Mouse (Mus musculus) stomach, postnatal 0 days (tissue): ENCODE measurements around the gene Pnliprp2. TPM values are rescaled to one million over a fixed set of nuclear protein-coding genes. Genes with fewer than 3 reads are reported as not detected.
A peak's percentile ranks its signal among the peaks of the same experiment; 100 is the strongest.

Experiments used
- ATAC-seq: fragments of 200-750 bp; cut with Nextera tagmentation; 2 replicates; pipeline ENCODE4 v1.8.0; 2017; ENCODE audit not compliant: low FRiP score, low TSS enrichment
- DNase-seq: peaks from one replicate; pipeline ENCODE4 v3.0.0-alpha.2; 2016; ENCODE audit warnings: low spot score
- H3K27ac ChIP-seq: fragments of 300-500 bp; sonication (generic); replicated peaks from 2 replicates; pipeline ENCODE4 v1.5.1; 2014; ENCODE audit warnings: mild to moderate bottlenecking, control low read depth
- H3K27me3 ChIP-seq: fragments of 300-500 bp; sonication (generic); 2 replicates; pipeline ENCODE4 v1.6.1; 2014; ENCODE audit warnings: low read length; ENCODE audit not compliant: control insufficient read depth, insufficient read depth
- H3K36me3 ChIP-seq: fragments of 300-500 bp; sonication (generic); 2 replicates; pipeline ENCODE4 v1.6.1; 2014; ENCODE audit warnings: low read length, mixed read lengths; ENCODE audit not compliant: control insufficient read depth, insufficient read depth
- H3K4me1 ChIP-seq: fragments of 300-500 bp; sonication (generic); replicated peaks from 2 replicates; pipeline ENCODE4 v1.6.1; 2014; ENCODE audit warnings: antibody characterized with exemption; ENCODE audit not compliant: control insufficient read depth, insufficient read depth
- H3K4me2 ChIP-seq: fragments of 300-500 bp; sonication (generic); replicated peaks from 2 replicates; pipeline ENCODE4 v1.6.1; 2014; ENCODE audit warnings: low read depth, mild to moderate bottlenecking, control low read depth, moderate library complexity
- H3K4me3 ChIP-seq: fragments of 300-500 bp; sonication (generic); 2 replicates; pipeline ENCODE4 v1.5.1; 2014; ENCODE audit warnings: low read depth, low read length, control low read depth
- H3K9ac ChIP-seq: fragments of 300-500 bp; sonication (generic); 2 replicates; pipeline ENCODE4 v1.6.1; 2014; ENCODE audit warnings: mild to moderate bottlenecking, low read length, control low read depth, mixed read lengths
- H3K9me3 ChIP-seq: fragments of 300-500 bp; sonication (generic); 2 replicates; pipeline ENCODE4 v1.6.1; 2016; ENCODE audit warnings: low read length; ENCODE audit not compliant: control insufficient read depth
- CTCF ChIP-seq: IDR thresholded peaks from 2 replicates; pipeline ENCODE4 v1.5.1; 2016; ENCODE audit warnings: antibody characterized with exemption, low read depth, mild to moderate bottlenecking, moderate library complexity
- EP300 ChIP-seq: optimal IDR thresholded peaks from 2 replicates; pipeline ENCODE3; 2016; ENCODE audit warnings: antibody characterized with exemption
- WGBS: fragments of 180-500 bp; shearing (Covaris S2); extraction: QIAGEN DNeasy Blood & Tissue Kit; methylation state at CpG from one replicate; pipeline ENCODE4 v1.1.7; 2014; 5-methylcytosine and 5-hydroxymethylcytosine counted together
- polyA plus RNA-seq: library from polyadenylated mRNA; unstranded; fragments of >200 nt; fragmentation: Nextera tagmentation; extraction: Ambion mirVana; gene quantifications from 2 replicates; pipeline ENCODE4 v1.2.1, GENCODE M21; 2015

The Pnliprp2 gene
- polyA plus RNA-seq, 1 experiment from 2014 or later, result 4.2 TPM

DNA sequence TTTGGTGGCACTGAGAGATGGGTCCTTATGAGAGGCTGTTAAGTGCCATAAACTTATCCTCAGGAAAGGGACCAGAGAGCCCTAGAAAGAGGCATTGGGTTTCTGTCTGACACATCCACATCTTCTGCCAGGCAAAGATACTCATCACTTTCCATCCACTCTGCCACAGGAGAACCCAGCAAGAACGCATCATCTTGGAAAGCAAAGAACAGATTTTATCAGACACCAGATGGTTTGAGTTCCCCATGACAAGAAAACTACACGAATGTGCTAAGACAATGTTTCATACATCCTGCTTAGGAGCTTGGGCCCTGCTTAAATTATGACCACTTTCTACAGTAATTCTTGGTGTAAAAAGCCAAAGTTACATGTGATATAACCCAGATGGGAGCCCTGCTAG lies 8.7 kb upstream of the Pnliprp2 start:
- H3K9me3 ChIP-seq, result no peaks in the 10 kb centered on the region
- WGBS, result 45% methylated on average over 2 of the region's 2 CpGs
- H3K4me3 ChIP-seq, result no peak overlapping the region
- H3K36me3 ChIP-seq, result no peaks in the 10 kb centered on the region
- no peaks in the 10 kb centered on the region for H3K27me3 ChIP-seq
- DNase-seq, result no peak
- TF ChIP-seq CTCF (no peak), EP300 (no peak)
- no peak overlapping the region for H3K9ac ChIP-seq
- no peak for ATAC-seq
- no peak overlapping the region for H3K27ac ChIP-seq
- H3K4me1 ChIP-seq, result no peaks in the 10 kb centered on the region
- no peak overlapping the region for H3K4me2 ChIP-seq

DNA sequence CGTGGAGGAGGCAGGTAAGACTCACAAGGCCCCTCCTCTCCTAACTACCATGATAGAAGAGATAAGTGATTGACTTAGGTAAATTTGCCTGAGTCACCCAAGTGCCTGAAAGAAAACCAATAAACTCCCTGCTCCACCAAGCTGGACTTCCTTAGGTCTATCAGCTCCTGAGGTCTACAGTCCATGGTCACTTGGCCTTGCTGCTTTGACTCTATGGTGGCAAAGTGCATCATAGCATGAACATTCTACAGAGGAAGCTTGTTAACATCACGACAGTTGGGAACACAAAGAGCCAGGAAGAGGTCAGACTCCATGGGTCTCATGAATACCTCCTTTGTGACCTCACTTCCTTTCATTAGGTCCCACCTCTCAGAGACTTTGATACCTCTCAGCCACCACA lies 8.0 kb upstream of the Pnliprp2 start:
- ATAC-seq, result peak; percentile 55; the same call in 1 of the 2 replicates
- H3K27me3 ChIP-seq, result no peaks in the 10 kb centered on the region
- WGBS, result 60% methylated on average over 2 of the region's 2 CpGs
- H3K9me3 ChIP-seq, result no peaks in the 10 kb centered on the region
- H3K36me3 ChIP-seq, result no peaks in the 10 kb centered on the region
- no peak overlapping the region for H3K27ac ChIP-seq
- H3K9ac ChIP-seq, result no peak overlapping the region
- no peak for DNase-seq
- no peak overlapping the region for H3K4me3 ChIP-seq
- H3K4me1 ChIP-seq, result no peaks in the 10 kb centered on the region
- TF ChIP-seq CTCF (no peak), EP300 (no peak)
- H3K4me2 ChIP-seq, result no peak overlapping the region

DNA sequence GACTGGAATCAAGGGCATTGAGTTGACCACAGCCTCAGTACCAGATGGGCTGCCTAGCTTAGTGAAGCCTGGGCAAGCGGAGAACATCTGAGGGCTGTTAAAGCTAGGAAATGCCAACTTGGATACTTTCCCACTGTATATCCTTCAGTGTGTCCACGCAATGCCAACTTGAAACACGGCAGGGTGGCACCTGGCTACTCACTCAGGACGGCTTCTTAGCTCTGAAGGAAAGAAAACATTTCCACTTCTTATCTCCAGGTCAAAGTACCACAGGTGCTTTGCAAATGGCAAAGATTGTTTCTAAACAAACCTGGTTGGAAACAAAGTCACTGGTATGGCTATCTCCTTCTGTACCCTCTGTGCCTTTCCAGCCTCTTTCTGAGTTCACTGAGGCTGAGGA lies 648 bp upstream of the Pnliprp2 start:
- TF ChIP-seq EP300 (no peak), CTCF (no peak)
- Histone ChIP-seq H3K9ac (no peak overlapping the region), H3K36me3 (no peaks in the 10 kb centered on the region), H3K27ac (peak overlapping the region; percentile 63; the same call in 1 of the 2 replicates), H3K4me1 (no peaks in the 10 kb centered on the region; the same call in 1 of the 2 replicates), H3K4me2 (no peak overlapping the region), H3K27me3 (no peaks in the 10 kb centered on the region), H3K9me3 (no peaks in the 10 kb centered on the region), H3K4me3 (no peak overlapping the region)
- peak; percentile 52 for ATAC-seq
- peak; percentile 41 for DNase-seq
- WGBS, result 51% methylated on average over 4 of the region's 4 CpGs

DNA sequence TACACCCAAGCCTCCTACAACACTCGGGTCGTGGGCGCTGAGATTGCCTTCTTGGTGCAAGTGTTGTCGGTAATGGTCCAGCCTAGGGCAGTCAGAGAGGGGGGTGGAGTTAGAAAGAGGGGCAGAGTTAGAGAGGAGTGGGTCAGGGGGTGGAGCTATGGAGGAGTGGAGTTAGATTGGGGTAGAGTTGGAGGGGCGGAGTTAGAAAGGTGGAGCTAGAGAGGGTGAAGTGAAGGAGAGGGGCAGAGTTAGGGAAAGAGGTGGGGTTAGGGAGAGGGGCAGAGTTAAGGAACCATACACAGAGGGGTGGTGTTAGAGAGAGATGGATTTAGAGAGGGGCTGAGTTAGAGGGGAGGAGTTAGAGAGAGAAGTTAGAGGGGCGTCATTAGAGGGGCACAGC lies 2.8 kb downstream of the Pnliprp2 start:
- H3K4me1 ChIP-seq, result no peaks in the 10 kb centered on the region; the same call in 1 of the 2 replicates
- ATAC-seq (peak; percentile 4; the same call in 1 of the 2 replicates), DNase-seq (peak; percentile 15)
- H3K27me3 ChIP-seq, result no peaks in the 10 kb centered on the region
- no peak overlapping the region for H3K4me2 ChIP-seq
- TF ChIP-seq EP300, result no peak
- TF ChIP-seq CTCF, result no peak
- H3K9ac ChIP-seq, result no peak overlapping the region
- WGBS, result 44% methylated on average over 6 of the region's 6 CpGs
- no peaks in the 10 kb centered on the region for H3K9me3 ChIP-seq
- H3K4me3 ChIP-seq, result no peak overlapping the region
- no peaks in the 10 kb centered on the region for H3K36me3 ChIP-seq
- H3K27ac ChIP-seq, result no peak overlapping the region

DNA sequence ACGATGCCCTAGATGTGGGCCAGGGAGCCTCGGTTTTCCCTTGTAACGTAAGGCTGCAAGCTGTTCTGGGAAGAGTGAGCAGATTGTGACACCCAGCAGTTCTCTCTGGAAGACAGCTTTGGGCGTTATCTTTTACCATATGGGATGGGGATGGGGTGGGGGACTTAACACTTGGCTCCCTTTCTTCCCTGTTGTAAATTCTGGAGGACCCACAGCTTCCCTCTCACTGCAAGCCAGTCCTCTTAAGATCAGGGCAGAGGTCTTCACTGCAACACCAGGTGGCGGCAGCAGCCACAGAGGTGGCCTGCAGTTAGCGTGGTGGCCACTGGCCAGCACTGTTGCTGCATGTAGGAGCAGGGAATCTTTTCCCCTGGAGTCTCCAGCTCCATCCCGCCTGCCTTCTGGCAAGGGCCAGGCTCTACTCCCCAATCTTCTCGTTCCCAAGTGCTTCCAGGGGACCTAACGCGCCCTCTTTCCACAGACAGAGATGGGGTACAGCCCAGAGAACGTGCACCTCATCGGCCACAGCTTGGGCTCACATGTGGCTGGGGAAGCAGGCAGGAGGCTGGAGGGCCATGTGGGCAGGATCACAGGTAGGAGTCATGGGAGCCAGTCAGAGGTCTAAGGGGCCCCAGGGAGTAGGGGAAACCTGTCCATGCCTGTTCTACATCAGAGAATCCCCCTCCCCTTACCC lies 3.5 kb downstream of the Pnliprp2 start:
- Histone ChIP-seq H3K9me3 (no peaks in the 10 kb centered on the region), H3K27ac (no peak overlapping the region), H3K4me2 (no peak overlapping the region), H3K27me3 (no peaks in the 10 kb centered on the region), H3K4me1 (no peaks in the 10 kb centered on the region; the same call in 1 of the 2 replicates), H3K4me3 (no peak overlapping the region), H3K36me3 (no peaks in the 10 kb centered on the region), H3K9ac (no peak overlapping the region)
- DNase-seq, result peak; percentile 82
- peak; percentile 96 for TF ChIP-seq CTCF
- TF ChIP-seq EP300, result no peak
- WGBS, result 15% methylated on average over 12 of the region's 12 CpGs
- peak; percentile 67 for ATAC-seq

DNA sequence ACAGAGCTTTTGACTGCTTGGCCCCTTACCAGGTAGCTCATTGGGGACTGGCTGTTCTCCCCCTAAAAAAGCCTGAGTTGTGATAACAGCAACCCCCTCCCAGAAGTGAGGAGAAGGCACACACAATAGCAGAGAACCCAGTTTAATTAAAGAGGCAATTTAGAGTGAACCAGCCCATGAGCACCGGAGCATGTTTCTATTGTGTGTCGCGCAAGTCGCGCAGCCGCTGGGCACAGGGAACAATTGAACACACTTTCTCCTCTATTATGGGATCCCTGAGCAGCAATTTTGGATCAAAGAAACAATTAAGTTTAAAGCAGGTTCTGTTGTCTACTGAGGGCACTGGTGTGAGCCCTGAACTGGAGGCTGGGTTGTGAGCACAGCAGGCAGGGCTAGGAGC lies 7.8 kb downstream of the Pnliprp2 start:
- WGBS, result 91% methylated on average over 6 of the region's 6 CpGs
- no peak for ATAC-seq
- H3K4me1 ChIP-seq, result no peaks in the 10 kb centered on the region

More for the DNA sequence above, 7.8 kb downstream of the Pnliprp2 start:
- no peak overlapping the region for H3K4me2 ChIP-seq
- H3K27ac ChIP-seq, result no peak overlapping the region
- no peak overlapping the region for H3K9ac ChIP-seq
- DNase-seq, result peak; percentile 7
- H3K27me3 ChIP-seq, result no peaks in the 10 kb centered on the region
- no peak for TF ChIP-seq CTCF
- TF ChIP-seq EP300, result no peak
- H3K9me3 ChIP-seq, result no peaks in the 10 kb centered on the region
- no peak overlapping the region for H3K4me3 ChIP-seq
- no peaks in the 10 kb centered on the region for H3K36me3 ChIP-seq
